Mouse (Mus musculus): Measurements from ENCODE around the gene Samd15.
"Not testable (repeated sequence)": the region's sequence is repeated elsewhere in the genome, so short reads cannot be mapped to it uniquely, and the experiment has no call there.

Samd15 gene

GRCm38 (mm10) chr12:87199206-87199972 is at the start of gene Samd15:
Gene Samd15 (plus strand): TSS chr12:87199723.
- peak in 1 of 2 experiments; percentile 43 for DNase-seq

- DNase-seq: peak in 1 of 2 experiments; percentile 15
Measured at GRCm38 (mm10) chr12:87154448-87154847, 45.1 kb upstream of the Samd15 start.

- DNase-seq: peak; percentile 29 to 53
Measured at GRCm38 (mm10) chr12:87157361-87157760, 42.2 kb upstream of the Samd15 start.

GRCm38 (mm10) chr12:87158099-87158498 is 41.4 kb upstream of the Samd15 start:
- peak; percentile 8 to 42 for DNase-seq

GRCm38 (mm10) chr12:87160310-87160709 is 39.2 kb upstream of the Samd15 start:
- no peak for DNase-seq

- DNase-seq: no peak
Measured at GRCm38 (mm10) chr12:87160815-87161214, 38.7 kb upstream of the Samd15 start.

- DNase-seq: no peak
Measured at GRCm38 (mm10) chr12:87175194-87175946, 24.2 kb upstream of the Samd15 start.

- DNase-seq: no peak
Measured at GRCm38 (mm10) chr12:87177631-87178030, 21.9 kb upstream of the Samd15 start.

- DNase-seq: no peak
Measured at GRCm38 (mm10) chr12:87193008-87193407, 6.5 kb upstream of the Samd15 start.

- DNase-seq: no peak
Measured at GRCm38 (mm10) chr12:87195069-87195468, 4.5 kb upstream of the Samd15 start.

- no peak for DNase-seq
Measured at GRCm38 (mm10) chr12:87196310-87196709, 3.2 kb upstream of the Samd15 start.

- no peak for DNase-seq
Measured at GRCm38 (mm10) chr12:87198792-87199191, 731 bp upstream of the Samd15 start.

- DNase-seq: peak; percentile 87 to 90
Measured at GRCm38 (mm10) chr12:87199973-87200586, 557 bp downstream of the Samd15 start, which contains the start of gene Tmed8. Gene Tmed8 (minus strand): TSS chr12:87200454.

GRCm38 (mm10) chr12:87201694-87202093 is 2.2 kb downstream of the Samd15 start:
- DNase-seq: no peak

- DNase-seq: not testable (repeated sequence)
Measured at GRCm38 (mm10) chr12:87205789-87206188, 6.3 kb downstream of the Samd15 start.

GRCm38 (mm10) chr12:87212844-87213606 is 13.5 kb downstream of the Samd15 start:
- DNase-seq: no peak

GRCm38 (mm10) chr12:87216053-87216452 is 16.5 kb downstream of the Samd15 start:
- DNase-seq: no peak

GRCm38 (mm10) chr12:87217596-87217995 is 18.1 kb downstream of the Samd15 start:
- no peak for DNase-seq

GRCm38 (mm10) chr12:87219362-87219761 is 19.8 kb downstream of the Samd15 start:
- DNase-seq: no peak

GRCm38 (mm10) chr12:87224950-87225349 is 25.4 kb downstream of the Samd15 start:
- no peak for DNase-seq

GRCm38 (mm10) chr12:87226801-87227200 is 27.3 kb downstream of the Samd15 start:
- no peak for DNase-seq

GRCm38 (mm10) chr12:87229633-87230032 is 30.1 kb downstream of the Samd15 start:
- no peak for DNase-seq

Measured in lung, postnatal 4 days (tissue).